Mouse (Mus musculus) CD4-positive, CD25-positive, alpha-beta regulatory T cell, adult 4 months (primary cell): Measurements from ENCODE around the gene Otof. TPM values are rescaled to one million over a fixed set of nuclear protein-coding genes. Genes with fewer than 3 reads are reported as not detected.

ENCODE experiments used
- ATAC-seq: one replicate; pipeline ENCODE4 v1.8.0; 2017
- polyA plus RNA-seq, 2 experiments: library from polyadenylated mRNA; unstranded; fragments of 100-300 nt; shearing (Covaris generic); gene quantifications; one replicate each; pipeline ENCODE4 v1.2.1; 2017

Gene Otof
- polyA plus RNA-seq, 2 experiments from 2014 or later, result not detected

GRCm38 (mm10) chr5:30341601-30342365 lies 119.9 kb downstream of the Otof start:
- no peak for ATAC-seq

DNA sequence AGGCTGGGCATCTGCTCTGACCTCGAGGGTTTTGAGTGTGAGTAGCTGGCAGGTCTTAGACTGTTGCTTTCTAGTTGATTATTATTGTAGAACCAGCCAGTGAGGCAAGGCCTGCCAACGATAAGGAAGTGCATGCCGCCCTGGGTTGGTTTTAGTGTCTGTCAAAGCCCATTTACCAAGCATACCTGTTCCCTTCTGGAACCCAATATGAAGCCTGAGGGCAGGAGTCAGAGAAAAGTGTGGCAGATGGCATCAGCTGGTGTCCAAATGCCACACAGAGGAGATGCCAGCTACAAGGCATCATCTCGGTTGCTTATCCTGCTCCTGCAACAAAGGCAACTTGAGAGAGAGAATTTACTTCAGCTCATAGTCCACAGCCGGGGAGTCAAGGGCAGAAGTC lies 120.9 kb downstream of the Otof start:
- no peak for ATAC-seq

Other genes starting within 250 kb of the Otof start
- gene Selenoi, start 229.4 kb downstream of the Otof start, polyA plus RNA-seq, result 10 to 100 TPM; 16.8 to 20.6 TPM
- 1 to 10 TPM; 3.0 to 4.2 TPM for gene Drc1, start 180.5 kb downstream of the Otof start, polyA plus RNA-seq
- gene 1700001C02Rik, start 4.1 kb upstream of the Otof start, polyA plus RNA-seq, result not detected
- gene Cib4, start 83.9 kb upstream of the Otof start, polyA plus RNA-seq, result not detected
- gene Kcnk3, start 126.2 kb upstream of the Otof start, polyA plus RNA-seq, result under 1 TPM in 1 of 2 experiments, not detected in 1; 0.47 TPM
- 10 to 100 TPM; 18.0 to 22.7 TPM for gene Slc35f6, start 186.0 kb upstream of the Otof start, polyA plus RNA-seq
- gene Cenpa, start 204.8 kb upstream of the Otof start, polyA plus RNA-seq, result 10 to 100 TPM; 45.4 to 60.5 TPM
- gene Dpysl5, start 249.6 kb upstream of the Otof start, polyA plus RNA-seq, result not detected